Mouse (Mus musculus) cerebellum, adult 2 months (tissue): ENCODE data around the gene Klhl33.
A peak's percentile ranks its signal among the peaks of the same experiment; 100 is the strongest.

Experiments
- CTCF ChIP-seq: fragments of 200-500 bp; IDR thresholded peaks from 2 replicates; pipeline ENCODE4 v1.5.1; 2011; ENCODE audit warnings: low read depth, mild to moderate bottlenecking, control low read depth, low read length, moderate library complexity, borderline replicate concordance; ENCODE audit not compliant: insufficient read depth
- POLR2A ChIP-seq: fragments of 200-500 bp; IDR thresholded peaks from 2 replicates; pipeline ENCODE4 v1.6.1; 2011; ENCODE audit warnings: low read length, control low read depth, borderline replicate concordance; ENCODE audit not compliant: insufficient read depth

DNA sequence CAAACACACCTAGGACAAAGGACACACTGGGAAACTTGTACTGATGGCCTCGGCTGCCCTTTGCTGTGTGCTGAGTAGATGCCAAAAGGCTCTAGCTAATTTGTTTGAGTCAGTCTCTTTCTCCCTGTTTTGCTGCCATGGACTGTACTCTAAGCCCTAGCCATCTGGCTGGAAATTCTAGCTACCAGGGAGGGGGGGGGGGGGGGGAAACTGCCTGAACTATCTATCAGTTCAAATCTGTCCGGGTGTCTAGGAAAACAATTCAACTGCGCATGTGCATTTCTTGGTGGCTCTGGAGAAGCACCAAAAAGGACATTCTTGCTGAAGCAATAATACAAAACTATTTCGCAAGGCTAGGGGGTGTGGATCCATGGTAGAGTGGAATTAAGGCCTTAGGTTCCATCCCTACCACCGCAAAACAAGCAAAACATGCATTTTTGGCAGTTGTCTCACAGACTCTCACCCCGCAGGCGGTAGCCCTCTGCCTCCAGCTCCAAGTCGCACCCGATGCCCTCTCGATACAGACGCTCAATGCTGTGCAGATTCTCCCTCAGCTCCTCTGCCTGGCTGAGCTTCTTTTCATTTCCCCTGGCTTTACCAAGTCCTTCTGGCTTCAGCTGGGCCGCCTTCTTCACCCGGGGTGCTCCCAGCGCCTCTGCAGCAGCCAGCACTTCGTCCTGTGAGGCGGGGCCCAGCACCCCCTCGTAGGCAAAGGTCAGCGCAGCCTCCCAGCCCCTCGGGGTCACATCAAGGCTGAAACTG lies 1.1 kb downstream of the Klhl33 start:
- TF ChIP-seq CTCF = no peak
- TF ChIP-seq POLR2A = peak; percentile 35; the same call in 1 of the 2 replicates
